Mouse (Mus musculus): ENCODE measurements around the gene Padi1.

GRCm38 (mm10) chr4:140868484-140869190 lies 23.1 kb upstream of the Padi1 start:
- no peak for TF ChIP-seq CTCF (IDR thresholded peaks at IDR 0.05; ENCODE audit: low read depth, low read length)
- TF ChIP-seq POLR2A (IDR thresholded peaks at IDR 0.05; ENCODE audit: extremely low read depth, insufficient read depth, low read length) = no peak
